In the genomic region with DNA sequence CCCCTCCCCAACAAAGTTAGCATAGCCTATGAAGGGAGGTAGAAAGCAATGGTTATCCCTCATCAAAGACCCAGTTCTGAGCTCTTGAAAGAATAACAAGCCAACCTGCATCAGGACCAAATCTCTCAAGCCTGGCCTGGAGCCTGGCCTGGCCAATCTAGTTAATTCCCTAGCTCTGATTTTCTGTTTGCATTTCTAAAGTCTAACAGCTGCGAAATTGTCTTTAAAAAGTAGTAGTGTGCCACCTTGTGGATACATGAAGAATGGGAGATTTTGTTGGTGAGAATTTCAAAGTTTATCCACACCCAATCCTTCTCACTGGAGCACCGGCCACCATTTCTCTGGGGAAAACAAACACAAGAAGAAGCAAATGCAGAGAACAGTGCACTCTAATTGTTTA, we compare ENCODE assay signal across 9 mouse cellular contexts. TPM values are rescaled to one million over a fixed set of nuclear protein-coding genes. Genes with fewer than 3 reads are reported as not detected.
A peak's percentile ranks its signal among the peaks of the same experiment; 100 is the strongest.
DNase-seq lines count a peak whose midpoint lies in the region; ATAC-seq and TF ChIP-seq lines count a peak whose summit lies in the region.
"Had no signal": no experiment of that assay in that cellular context is flagged by ENCODE, and none has a peak within 500 bp of the region (broad histone marks: within the 10 kb centered on the region; RNA-seq: fewer than 3 reads in every experiment).

No protein-coding gene starts in this region.

- peaks cover 18% of the 10 kb centered on the region for H3K4me1 ChIP-seq in kidney, embryonic 16.5 days (ENCODE audit: insufficient read depth, low read length)
- H3K4me1 ChIP-seq in E14TG2a.4 (replicated peaks; ENCODE audit: low read depth, low read length) = peaks cover 15% of the 10 kb centered on the region
- peaks cover 9% of the 10 kb centered on the region for H3K4me1 ChIP-seq in hindbrain, embryonic 15.5 days (replicated peaks)
- 0 out of 2 replicates have a peak, but pooled peaks cover 2% of the 10 kb centered on the region for H3K4me1 ChIP-seq in stomach, postnatal 0 days (replicated peaks; ENCODE audit: control insufficient read depth, insufficient read depth)
- H3K4me1 ChIP-seq: stomach, embryonic 15.5 days had no signal

- ATAC-seq in kidney, embryonic 16.5 days (ENCODE audit: low FRiP score, low TSS enrichment) = no peak
- ATAC-seq in hindbrain, embryonic 15.5 days (ENCODE audit: low FRiP score, low read depth) = 0 out of 2 replicates have a peak, but pooled peaks have one; percentile 17
- ATAC-seq in stomach, postnatal 0 days (ENCODE audit: low FRiP score, low TSS enrichment) = no peak

- H3K9ac ChIP-seq in kidney, embryonic 16.5 days (replicated peaks; ENCODE audit: low read length) = no peak overlapping the region
- no peak overlapping the region for H3K9ac ChIP-seq in hindbrain, embryonic 15.5 days
- H3K9ac ChIP-seq in stomach, postnatal 0 days (ENCODE audit: low read length) = no peak overlapping the region
- H3K9ac ChIP-seq: stomach, embryonic 15.5 days had no signal

- TF ChIP-seq EP300 in stomach, postnatal 0 days (optimal IDR thresholded peaks at IDR 0.05) = no peak

- TF ChIP-seq CTCF in E14TG2a.4 (conservative IDR thresholded peaks at IDR 0.05; ENCODE audit: low read length) = peak; percentile 55
- TF ChIP-seq CTCF in stomach, postnatal 0 days (IDR thresholded peaks at IDR 0.05; ENCODE audit: low read depth) = peak; percentile 81

- no peak overlapping the region for H3K4me3 ChIP-seq in kidney, embryonic 16.5 days (ENCODE audit: low read length)
- no peak overlapping the region for H3K4me3 ChIP-seq in E14TG2a.4 (replicated peaks; ENCODE audit: low read length)
- no peak overlapping the region for H3K4me3 ChIP-seq in hindbrain, embryonic 15.5 days
- no peak overlapping the region for H3K4me3 ChIP-seq in stomach, postnatal 0 days (ENCODE audit: low read depth, low read length)
- H3K4me3 ChIP-seq: stomach, embryonic 15.5 days had no signal

- 16% methylated on average over 2 of the region's 2 CpGs for WGBS in kidney, embryonic 16.5 days
- WGBS in hindbrain, embryonic 15.5 days = 16% methylated on average over 2 of the region's 2 CpGs
- WGBS in stomach, postnatal 0 days = 1% methylated on average over 2 of the region's 2 CpGs

- no peaks in the 10 kb centered on the region for H3K27me3 ChIP-seq in kidney, embryonic 16.5 days (ENCODE audit: insufficient read depth, low read length)
- H3K27me3 ChIP-seq in E14TG2a.4 (ENCODE audit: insufficient read depth, low read length) = peaks cover 8% of the 10 kb centered on the region
- peaks cover 5% of the 10 kb centered on the region; the same call in 1 of the 2 replicates for H3K27me3 ChIP-seq in hindbrain, embryonic 15.5 days
- no peaks in the 10 kb centered on the region for H3K27me3 ChIP-seq in stomach, postnatal 0 days (ENCODE audit: control insufficient read depth, insufficient read depth, low read length)
- H3K27me3 ChIP-seq: stomach, embryonic 15.5 days had no signal

- no peak overlapping the region for H3K27ac ChIP-seq in kidney, embryonic 16.5 days (ENCODE audit: low read length)
- H3K27ac ChIP-seq in hindbrain, embryonic 15.5 days (replicated peaks) = no peak overlapping the region
- H3K27ac ChIP-seq in stomach, postnatal 0 days (replicated peaks) = no peak overlapping the region
- H3K27ac ChIP-seq: stomach, embryonic 15.5 days had no signal

- peak; percentile 33 to 40 for DNase-seq in kidney, postnatal 36 days
- DNase-seq in cerebellum, adult 9-10 months = peak; percentile 68
- no peak for DNase-seq in stomach, postnatal 0 days (ENCODE audit: low spot score)
- DNase-seq in adrenal gland, adult 8-10 months = no peak
- no peak for DNase-seq in spleen, postnatal 10 days (ENCODE audit: low spot score in 2 of 2)

- no peaks in the 10 kb centered on the region for H3K9me3 ChIP-seq in kidney, embryonic 16.5 days (ENCODE audit: low read length)
- H3K9me3 ChIP-seq in E14TG2a.4 (ENCODE audit: low read length) = no peaks in the 10 kb centered on the region
- no peaks in the 10 kb centered on the region for H3K9me3 ChIP-seq in hindbrain, embryonic 15.5 days
- H3K9me3 ChIP-seq in stomach, postnatal 0 days (ENCODE audit: control insufficient read depth, low read length) = no peaks in the 10 kb centered on the region
- H3K9me3 ChIP-seq: stomach, embryonic 15.5 days had no signal

- no peak overlapping the region for H3K4me2 ChIP-seq in kidney, embryonic 16.5 days (replicated peaks; ENCODE audit: low read depth, low read length)
- H3K4me2 ChIP-seq in hindbrain, embryonic 15.5 days = no peak overlapping the region
- H3K4me2 ChIP-seq in stomach, postnatal 0 days (replicated peaks; ENCODE audit: low read depth) = no peak overlapping the region
- H3K4me2 ChIP-seq: stomach, embryonic 15.5 days had no signal

- no peaks in the 10 kb centered on the region for H3K36me3 ChIP-seq in kidney, embryonic 16.5 days (ENCODE audit: insufficient read depth, low read length)
- H3K36me3 ChIP-seq in E14TG2a.4 (ENCODE audit: insufficient read depth, low read length) = no peaks in the 10 kb centered on the region
- H3K36me3 ChIP-seq in hindbrain, embryonic 15.5 days = no peaks in the 10 kb centered on the region
- H3K36me3 ChIP-seq in stomach, postnatal 0 days (ENCODE audit: control insufficient read depth, insufficient read depth, low read length) = no peaks in the 10 kb centered on the region
- H3K36me3 ChIP-seq: stomach, embryonic 15.5 days had no signal

RNA-seq across cellular contexts. Expression of gene Rfk, which starts 5.4 kb away (rescaled TPM):
- 78.6 and 79.5 TPM in 2 replicates for polyA plus RNA-seq in kidney, embryonic 16.5 days (2015; fragmentation: Nextera tagmentation; extraction: Ambion mirVana)
- 82.3 and 88.1 TPM in 2 replicates for polyA plus RNA-seq in hindbrain, embryonic 15.5 days (2015; fragmentation: Nextera tagmentation; extraction: Ambion mirVana)
- polyA plus RNA-seq in stomach, postnatal 0 days (2015; fragmentation: Nextera tagmentation; extraction: Ambion mirVana) = 145 and 153 TPM in 2 replicates
- total RNA-seq in adrenal gland, adult 8-10 months (2022) = 100 to 1,000 TPM in 2 of 4 experiments, 10 to 100 TPM in 2; 59.9 to 655 (median 176) TPM

RNA-seq across cellular contexts. Expression of gene Gcnt1, which starts 15.8 kb away (rescaled TPM):
- polyA plus RNA-seq in kidney, embryonic 16.5 days (2015; fragmentation: Nextera tagmentation; extraction: Ambion mirVana) = 42.4 and 42.5 TPM in 2 replicates
- polyA plus RNA-seq in hindbrain, embryonic 15.5 days (2015; fragmentation: Nextera tagmentation; extraction: Ambion mirVana) = 0.71 and 1.4 TPM in 2 replicates
- polyA plus RNA-seq in stomach, postnatal 0 days (2015; fragmentation: Nextera tagmentation; extraction: Ambion mirVana) = 1.4 and 1.5 TPM in 2 replicates
- total RNA-seq in adrenal gland, adult 8-10 months (2022) = 1 to 10 TPM; 2.0 to 2.6 (median 2.5) TPM

Comparison
In these comparisons a context has a peak if more than half of its experiments do, and no peak if none do; other contexts are left out.
1. DNase-seq: peak in kidney, postnatal 36 days (2 of 2) and cerebellum, adult 9-10 months (single experiment); none in stomach, postnatal 0 days (single experiment), adrenal gland, adult 8-10 months (single experiment) and spleen, postnatal 10 days (0 of 2).
2. RNA of gene Gcnt1, which starts 15.8 kb away (polyA plus RNA-seq): 42.4 to 42.5 TPM in kidney, embryonic 16.5 days; 1.4 to 1.5 TPM in stomach, postnatal 0 days and 0.71 to 1.4 TPM in hindbrain, embryonic 15.5 days; every median in the first group is over 10 times any median in the second.